Mouse (Mus musculus) megakaryocyte, embryonic 14.5 days (primary cell): ENCODE results near the gene Gm49405.

Experiments
- FLI1 ChIP-seq: IDR thresholded peaks from 2 replicates; pipeline ENCODE4 v1.6.1; 2012; ENCODE audit warnings: low read length, inconsistent platforms, mixed read lengths
- GATA1 ChIP-seq: IDR thresholded peaks from 3 replicates; pipeline ENCODE4 v1.6.1; 2012; ENCODE audit warnings: mixed read lengths, low read length, inconsistent platforms, borderline replicate concordance

GRCm38 (mm10) chr19:4033742-4034141 is 33.3 kb downstream of the Gm49405 start:
- no peak for TF ChIP-seq FLI1
- TF ChIP-seq GATA1: no peak
